Mouse (Mus musculus) midbrain, postnatal 0 days (tissue): Measurements from ENCODE around the gene Igf2bp1. TPM values are rescaled to one million over a fixed set of nuclear protein-coding genes. Genes with fewer than 3 reads are reported as not detected.

Source experiments
- ATAC-seq: fragments of 200-750 bp; cut with Nextera tagmentation; 2 replicates; pipeline ENCODE4 v1.8.0; 2017; ENCODE audit warnings: moderate number of reproducible peaks, mild to moderate bottlenecking, moderate TSS enrichment, moderate library complexity; ENCODE audit not compliant: low FRiP score
- DNase-seq: peaks from one replicate; pipeline ENCODE4 v3.0.0-alpha.2; 2015; ENCODE audit warnings: low spot score
- H3K27ac ChIP-seq: fragments of 300-500 bp; sonication (generic); 2 replicates; pipeline ENCODE4 v1.5.1; 2014; ENCODE audit warnings: low read depth, mild to moderate bottlenecking, low read length, mixed read lengths
- H3K27me3 ChIP-seq: fragments of 300-500 bp; sonication (generic); 2 replicates; pipeline ENCODE4 v1.6.1; 2014; ENCODE audit warnings: low read length, control low read depth, mixed read lengths; ENCODE audit not compliant: insufficient read depth
- H3K36me3 ChIP-seq: fragments of 300-500 bp; sonication (generic); 2 replicates; pipeline ENCODE4 v1.6.1; 2014; ENCODE audit warnings: low read length, control low read depth, mixed read lengths; ENCODE audit not compliant: insufficient read depth
- H3K4me1 ChIP-seq: fragments of 300-500 bp; sonication (generic); 2 replicates; pipeline ENCODE4 v1.6.1; 2014; ENCODE audit warnings: mild to moderate bottlenecking, control low read depth, antibody characterized with exemption, low read length, mixed read lengths; ENCODE audit not compliant: insufficient read depth
- H3K4me2 ChIP-seq: fragments of 300-500 bp; sonication (generic); 2 replicates; pipeline ENCODE4 v1.6.1; 2014; ENCODE audit warnings: low read depth, mild to moderate bottlenecking, low read length, mixed read lengths; ENCODE audit not compliant: poor library complexity, severe bottlenecking
- H3K4me3 ChIP-seq: fragments of 300-500 bp; sonication (generic); 2 replicates; pipeline ENCODE4 v1.5.1; 2014; ENCODE audit warnings: low read depth, mild to moderate bottlenecking, low read length, moderate library complexity
- H3K9ac ChIP-seq: fragments of 300-500 bp; sonication (generic); replicated peaks from 2 replicates; pipeline ENCODE4 v1.6.1; 2014; ENCODE audit warnings: mild to moderate bottlenecking, low read length, moderate library complexity, mixed read lengths; ENCODE audit not compliant: poor library complexity, severe bottlenecking
- H3K9me3 ChIP-seq: fragments of 300-500 bp; sonication (generic); 2 replicates; pipeline ENCODE4 v1.6.1; 2016; ENCODE audit warnings: low read length, control low read depth
- CTCF ChIP-seq: IDR thresholded peaks from 2 replicates; pipeline ENCODE4 v1.5.1; 2016; ENCODE audit warnings: antibody characterized with exemption, mild to moderate bottlenecking
- WGBS: fragments of 180-500 bp; shearing (Covaris S2); extraction: QIAGEN DNeasy Blood & Tissue Kit; methylation state at CpG from one replicate; pipeline ENCODE4 v1.1.7; 2014; 5-methylcytosine and 5-hydroxymethylcytosine counted together
- polyA plus RNA-seq: library from polyadenylated mRNA; unstranded; fragments of >200 nt; fragmentation: Nextera tagmentation; extraction: Ambion mirVana; gene quantifications from 2 replicates; pipeline ENCODE4 v1.2.1, GENCODE M21; 2015
- total RNA-seq: library from RNA; depleted of rRNA; stranded (reverse); fragments of >200 nt; gene quantifications from 2 replicates; pipeline ENCODE4 v1.2.3, GENCODE M21; 2014

Gene Igf2bp1
- total and polyA plus RNA-seq, 2 experiments from 2014 or later: 1.3 to 2.2 TPM

DNA sequence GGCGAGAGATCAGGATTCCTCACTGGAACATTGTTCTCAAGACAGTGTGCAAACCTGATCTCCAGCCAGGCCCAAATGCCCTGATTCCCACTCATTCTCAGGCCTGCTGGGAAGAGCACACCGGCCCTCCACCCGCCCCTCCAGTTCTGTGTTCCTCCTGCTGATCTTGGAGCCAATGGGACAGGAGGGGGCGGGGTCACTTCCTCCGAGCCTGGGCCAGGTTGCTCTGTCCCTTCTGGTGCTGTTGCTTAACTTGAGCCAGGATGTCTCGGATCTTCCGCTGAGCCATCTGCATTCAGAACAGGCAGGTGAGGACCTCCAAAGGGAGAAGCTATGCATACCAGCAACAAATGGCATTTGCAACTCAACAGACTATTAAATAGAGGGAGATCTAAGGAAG lies 42.4 kb downstream of the Igf2bp1 start:
- Histone ChIP-seq H3K4me2 (no peak overlapping the region), H3K4me3 (no peak overlapping the region), H3K4me1 (no peaks in the 10 kb centered on the region), H3K9me3 (no peaks in the 10 kb centered on the region), H3K27me3 (no peaks in the 10 kb centered on the region), H3K9ac (no peak overlapping the region), H3K36me3 (no peaks in the 10 kb centered on the region; the same call in 1 of the 2 replicates), H3K27ac (no peak overlapping the region)
- WGBS: 74% methylated on average over 7 of the region's 7 CpGs
- no peak for TF ChIP-seq CTCF
- no peak for DNase-seq
- ATAC-seq: no peak

DNA sequence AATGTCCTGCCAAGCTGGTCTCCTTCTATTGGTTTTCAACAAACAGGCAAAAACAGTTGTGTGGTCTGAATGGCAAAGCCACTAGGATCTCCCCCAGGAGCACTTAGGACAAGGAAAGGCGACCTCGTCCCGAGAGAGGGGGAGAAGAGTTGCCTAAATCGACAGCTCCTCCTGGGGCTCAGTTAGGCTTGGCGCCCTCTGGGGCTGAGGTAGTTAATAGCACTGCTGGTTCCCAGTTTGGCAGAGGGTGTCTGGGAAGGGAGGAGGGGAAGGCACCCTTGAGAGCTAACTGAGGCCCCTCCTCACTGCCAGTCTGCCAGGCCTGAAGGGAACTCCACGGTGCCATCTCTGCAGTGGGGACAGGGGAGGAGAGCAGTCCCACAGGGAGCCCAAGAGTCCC lies 46.6 kb downstream of the Igf2bp1 start:
- peak; percentile 11; the same call in 1 of the 2 replicates for TF ChIP-seq CTCF
- Histone ChIP-seq H3K27ac (no peak overlapping the region), H3K27me3 (no peaks in the 10 kb centered on the region), H3K4me2 (no peak overlapping the region), H3K9me3 (no peaks in the 10 kb centered on the region), H3K4me1 (no peaks in the 10 kb centered on the region), H3K4me3 (no peak overlapping the region), H3K36me3 (no peaks in the 10 kb centered on the region), H3K9ac (no peak overlapping the region)
- no peak for DNase-seq
- ATAC-seq: no peak
- 66% methylated on average over 6 of the region's 6 CpGs for WGBS

DNA sequence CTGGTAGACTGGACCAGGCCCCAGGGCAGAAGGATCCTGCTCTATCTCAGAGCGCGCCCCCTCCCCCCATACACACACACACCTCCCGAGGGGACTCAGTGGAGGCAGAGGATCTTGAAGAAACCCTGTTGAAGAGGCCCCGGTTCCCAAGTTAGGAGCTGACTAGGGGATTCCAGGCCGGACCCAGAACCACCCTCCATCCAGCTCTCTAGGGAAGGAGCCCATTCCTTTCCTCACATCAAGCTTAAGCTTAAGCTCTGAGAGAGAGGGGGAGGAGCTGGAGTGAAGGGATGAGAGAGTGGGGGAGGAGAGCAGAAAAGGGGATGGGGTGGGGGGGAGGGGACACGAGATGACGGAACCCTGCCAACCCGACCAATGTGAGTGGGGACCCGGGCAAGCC lies 47.5 kb downstream of the Igf2bp1 start:
- H3K9ac ChIP-seq: no peak overlapping the region
- DNase-seq (no peak), ATAC-seq (no peak)
- H3K9me3 ChIP-seq: no peaks in the 10 kb centered on the region
- H3K4me2 ChIP-seq: no peak overlapping the region
- no peaks in the 10 kb centered on the region for H3K4me1 ChIP-seq
- H3K27ac ChIP-seq: no peak overlapping the region
- no peaks in the 10 kb centered on the region for H3K36me3 ChIP-seq
- H3K27me3 ChIP-seq: no peaks in the 10 kb centered on the region
- no peak overlapping the region for H3K4me3 ChIP-seq
- WGBS: 52% methylated on average over 9 of the region's 9 CpGs
- TF ChIP-seq CTCF: no peak

DNA sequence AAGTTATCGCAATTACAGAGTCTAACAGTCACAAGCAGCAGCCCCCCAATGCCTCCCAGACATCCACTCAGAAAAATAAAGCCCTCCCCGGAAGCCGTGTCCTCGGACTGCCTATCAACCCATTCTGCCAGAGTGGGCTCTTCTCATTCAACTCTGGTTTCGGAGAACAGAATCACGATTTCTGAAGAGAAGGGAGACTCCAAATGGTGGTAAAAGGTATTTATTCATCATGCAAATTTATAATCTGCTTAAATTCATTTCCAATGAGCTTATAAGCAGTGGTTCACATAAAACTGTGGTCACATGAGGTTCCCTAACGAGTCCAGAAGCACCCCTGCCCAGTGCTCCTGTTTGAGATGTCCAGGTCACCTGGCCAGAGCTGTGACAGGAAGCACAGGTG lies 48.3 kb downstream of the Igf2bp1 start:
- no peak overlapping the region for H3K9ac ChIP-seq
- H3K36me3 ChIP-seq: no peaks in the 10 kb centered on the region
- DNase-seq: peak; percentile 50
- H3K4me2 ChIP-seq: peak overlapping the region; percentile 30; the same call in 1 of the 2 replicates
- no peaks in the 10 kb centered on the region for H3K9me3 ChIP-seq
- H3K4me3 ChIP-seq: peak overlapping the region; percentile 19; the same call in 1 of the 2 replicates
- no peaks in the 10 kb centered on the region for H3K27me3 ChIP-seq
- no peaks in the 10 kb centered on the region for H3K4me1 ChIP-seq
- no peak for ATAC-seq
- peak; percentile 55 for TF ChIP-seq CTCF
- H3K27ac ChIP-seq: no peak overlapping the region
- WGBS: 56% methylated on average over 7 of the region's 7 CpGs

DNA sequence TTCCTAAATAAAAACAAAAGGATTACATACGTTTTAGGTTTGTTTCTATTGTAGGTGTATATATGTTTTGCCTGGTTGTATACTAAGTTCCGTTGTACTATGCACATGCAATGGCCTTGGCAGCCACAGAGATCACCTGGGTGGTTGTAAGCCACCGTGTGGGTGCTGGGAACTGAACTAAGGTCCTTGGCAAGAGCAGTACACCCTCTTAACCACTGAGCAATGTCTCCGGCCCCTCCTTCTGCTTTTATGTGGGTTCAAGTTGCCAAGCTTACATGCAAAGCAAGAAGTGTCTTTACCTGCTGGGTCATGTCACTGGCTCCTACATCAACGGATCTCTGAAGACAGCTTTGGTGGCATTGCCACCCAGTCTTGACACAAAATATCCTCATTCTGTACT lies 52.4 kb downstream of the Igf2bp1 start:
- WGBS: 92% methylated on average over 5 of the region's 5 CpGs
- ATAC-seq (no peak), DNase-seq (no peak)
- Histone ChIP-seq H3K27ac (no peak overlapping the region), H3K9ac (no peak overlapping the region), H3K27me3 (no peaks in the 10 kb centered on the region), H3K4me2 (no peak overlapping the region), H3K4me1 (no peaks in the 10 kb centered on the region), H3K36me3 (no peaks in the 10 kb centered on the region), H3K4me3 (no peak overlapping the region), H3K9me3 (no peaks in the 10 kb centered on the region)
- no peak for TF ChIP-seq CTCF

DNA sequence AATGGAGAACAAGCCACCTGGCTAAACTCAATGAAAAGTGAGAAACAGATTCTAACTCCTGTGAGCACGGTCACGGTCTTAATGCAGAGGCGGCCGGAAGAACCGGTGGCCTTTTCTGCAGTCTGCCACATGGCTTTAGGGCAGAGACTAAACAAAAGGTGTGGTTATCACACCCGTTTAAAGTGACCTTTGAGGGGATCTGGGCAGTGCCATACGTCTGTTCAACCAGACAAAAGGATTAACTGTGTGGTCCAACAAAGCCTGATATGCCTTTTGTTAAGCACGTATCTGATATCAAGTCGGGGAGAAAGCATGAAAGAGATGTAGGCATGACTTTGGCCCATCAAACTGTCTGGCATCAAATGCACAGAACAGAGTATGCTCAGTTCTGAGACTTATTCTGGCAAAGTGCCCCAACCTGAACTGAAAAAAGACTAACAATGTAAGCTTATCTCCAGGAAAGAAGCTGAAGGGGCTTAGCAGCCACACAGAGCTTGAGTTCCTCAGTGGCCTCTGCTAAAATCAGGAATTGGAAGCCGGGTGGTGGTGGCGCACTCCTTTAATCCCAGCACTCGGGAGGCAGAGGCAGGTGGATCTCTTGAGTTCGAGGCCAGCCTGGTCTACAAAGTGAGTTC lies 59.8 kb downstream of the Igf2bp1 start:
- H3K27ac ChIP-seq: no peak overlapping the region
- H3K4me3 ChIP-seq: no peak overlapping the region
- no peaks in the 10 kb centered on the region for H3K36me3 ChIP-seq
- H3K9me3 ChIP-seq: no peaks in the 10 kb centered on the region
- WGBS: 46% methylated on average over 13 of the region's 13 CpGs
- no peaks in the 10 kb centered on the region for H3K27me3 ChIP-seq
- H3K9ac ChIP-seq: no peak overlapping the region
- no peaks in the 10 kb centered on the region for H3K4me1 ChIP-seq
- H3K4me2 ChIP-seq: no peak overlapping the region
- no peak for TF ChIP-seq CTCF
- DNase-seq: no peak
- ATAC-seq: no peak
